Mouse (Mus musculus): ENCODE measurements at regions not wholly inside any gene's neighbourhood (a gene's known extent, or its start where the extent isn't known, plus 50 kb on each side); places are given as distances from the start of the nearest gene placed in this dataset.
"Not testable (repeated sequence)": the region's sequence is repeated elsewhere in the genome, so short reads cannot be mapped to it uniquely, and the experiment has no call there.

DNA sequence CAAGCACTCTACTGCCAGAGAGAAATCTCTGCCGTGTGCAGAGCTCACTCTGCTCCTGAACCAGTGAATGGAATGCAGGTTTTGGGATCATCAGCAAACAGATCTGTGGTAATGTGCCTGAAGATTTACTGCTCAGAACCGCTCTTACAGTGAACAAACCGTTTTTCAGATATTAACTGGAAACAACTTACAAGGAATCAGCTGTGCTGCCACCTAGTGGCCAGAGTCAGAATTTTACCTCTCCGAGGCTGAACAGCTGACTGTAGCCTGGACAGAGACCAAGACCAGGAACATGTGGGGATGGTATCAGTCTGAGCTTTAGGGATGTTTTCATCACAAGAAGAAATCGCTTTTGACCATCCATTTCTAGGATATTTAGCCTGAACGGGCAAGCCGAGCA, 65.3 kb downstream of the Gm15023 start:
- not testable (repeated sequence) for DNase-seq (ENCODE audit: low spot score)

DNA sequence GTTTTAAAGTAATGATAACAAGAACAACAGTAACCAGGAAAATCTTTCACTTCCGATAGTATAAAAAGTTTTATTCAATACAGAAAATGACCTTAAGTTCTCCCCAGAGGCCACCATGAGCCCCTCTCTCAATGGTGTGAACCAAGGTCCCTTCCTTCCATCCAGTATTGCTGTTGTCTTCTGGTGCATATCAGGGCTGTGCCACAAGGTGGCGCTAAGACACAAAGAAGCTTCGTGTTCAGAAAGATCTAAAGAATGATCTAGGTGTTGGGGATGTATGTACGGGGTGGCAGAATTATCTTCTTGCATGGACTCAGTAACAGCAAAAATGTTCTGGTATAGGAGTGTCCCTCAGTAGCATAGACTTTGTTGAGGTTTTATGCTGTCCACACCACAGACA, 66.6 kb downstream of the Gm15023 start:
- DNase-seq (ENCODE audit: low spot score) = peak; percentile 8

- peak; percentile 2 for DNase-seq (ENCODE audit: low spot score)
Measured at GRCm38 (mm10) chrX:135101594-135101993, 75.8 kb downstream of the Gm15023 start.

- no peak for DNase-seq (ENCODE audit: low spot score)
Measured at GRCm38 (mm10) chrX:135098101-135098500, 79.3 kb downstream of the Gm15023 start.

- no peak for DNase-seq (ENCODE audit: low spot score)
Measured at GRCm38 (mm10) chrX:135096206-135096605, 81.2 kb downstream of the Gm15023 start.

DNA sequence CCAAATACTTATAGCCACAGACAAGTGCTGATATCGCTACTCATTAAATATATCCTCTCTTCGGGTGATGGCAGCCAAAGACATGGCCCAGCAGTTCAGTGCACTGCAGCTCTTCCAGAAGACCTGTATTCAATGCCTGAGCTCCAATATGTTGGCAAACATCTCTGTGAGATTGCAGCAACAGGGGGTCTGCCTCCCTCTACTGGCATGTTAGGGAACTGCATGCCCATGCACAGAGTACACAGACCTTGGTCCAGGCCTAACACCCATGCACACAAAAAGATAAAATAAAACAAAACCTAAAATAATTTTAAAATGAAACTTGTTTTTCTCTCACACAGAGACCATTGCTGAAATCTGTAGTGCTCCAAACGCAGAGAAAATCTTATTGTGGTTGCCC, 82.1 kb upstream of the Zmat1 start:
- DNase-seq (ENCODE audit: low spot score) = peak; percentile 57

DNA sequence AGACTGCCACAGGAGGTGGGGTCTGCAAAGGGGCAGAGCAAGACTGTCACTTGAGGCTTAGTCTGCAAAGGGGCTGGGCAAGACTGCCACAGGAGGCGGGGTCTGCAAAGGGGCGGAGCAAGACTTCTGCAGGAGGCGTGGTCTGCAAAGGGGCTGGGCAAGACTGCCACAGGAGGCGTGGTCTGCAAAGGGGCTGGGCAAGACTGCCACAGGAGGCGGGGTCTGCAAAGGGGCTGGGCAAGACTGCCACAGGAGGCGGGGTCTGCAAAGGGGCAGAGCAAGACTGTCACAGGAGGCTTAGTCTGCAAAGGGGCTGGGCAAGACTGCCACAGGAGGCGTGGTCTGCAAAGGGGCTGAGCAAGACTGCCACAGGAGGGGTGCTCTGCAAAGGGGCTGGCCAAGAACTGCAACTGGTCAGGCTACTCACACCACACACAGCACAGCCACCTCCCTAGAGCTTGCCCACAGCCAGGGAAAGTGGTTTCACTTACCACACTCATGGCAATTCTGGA, 78.1 kb upstream of the Zmat1 start:
- not testable (repeated sequence) for DNase-seq (ENCODE audit: low spot score)

DNA sequence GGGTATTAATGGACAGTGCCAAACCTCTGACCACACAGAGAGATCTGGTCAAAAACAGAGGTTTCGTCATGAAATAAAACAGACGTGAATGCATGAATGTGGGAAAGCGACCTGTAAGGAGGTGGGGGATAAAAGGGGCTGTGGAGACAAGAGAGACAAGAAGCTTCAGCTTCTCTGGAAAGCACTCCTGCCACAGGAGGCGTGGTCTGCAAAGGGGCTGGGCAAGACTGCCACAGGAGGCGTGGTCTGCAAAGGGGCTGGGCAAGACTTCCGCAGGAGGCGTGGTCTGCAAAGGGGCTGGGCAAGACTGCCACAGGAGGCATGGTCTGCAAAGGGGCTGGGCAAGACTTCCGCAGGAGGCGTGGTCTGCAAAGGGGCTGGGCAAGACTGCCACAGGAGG, 77.6 kb upstream of the Zmat1 start:
- DNase-seq (ENCODE audit: low spot score) = not testable (repeated sequence)

DNA sequence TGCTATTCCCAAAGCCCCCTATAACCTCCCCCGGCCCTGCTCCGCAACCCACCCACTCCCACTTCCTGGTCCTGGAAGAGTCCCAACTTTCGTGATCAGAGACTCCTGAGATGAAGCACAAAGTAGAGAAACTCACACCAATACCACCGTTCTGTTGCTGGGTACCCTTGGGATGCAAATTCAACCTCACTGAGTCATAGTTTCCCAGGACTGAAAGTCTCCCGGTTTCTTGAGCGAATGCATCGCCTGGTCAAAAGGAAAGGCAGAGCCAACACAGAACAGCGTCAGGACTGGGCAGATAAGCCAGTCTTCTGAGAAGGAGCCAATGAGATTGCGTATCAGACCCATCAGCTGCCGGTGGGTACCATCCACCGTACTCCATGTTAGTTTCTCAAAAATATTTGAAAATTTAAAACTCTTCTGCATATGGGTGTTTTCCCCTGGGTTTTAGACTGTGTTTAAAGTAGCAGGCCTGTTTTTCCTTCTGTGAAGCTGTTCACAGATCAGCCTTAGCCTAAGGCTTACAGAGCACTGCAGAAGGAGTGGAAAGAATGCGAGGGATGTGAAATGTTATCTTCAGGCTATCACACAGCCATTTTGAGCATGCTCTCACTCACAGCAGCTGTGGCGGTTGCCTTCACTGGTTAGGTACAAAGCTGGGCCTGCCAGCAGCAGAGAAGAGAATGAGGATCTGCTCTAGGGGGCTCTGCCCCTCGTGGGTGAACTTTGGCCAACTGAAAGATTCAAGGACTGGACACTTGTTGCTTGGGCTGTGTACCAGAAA, 77.0 kb upstream of the Zmat1 start:
- DNase-seq (ENCODE audit: low spot score) = not testable (repeated sequence)

DNA sequence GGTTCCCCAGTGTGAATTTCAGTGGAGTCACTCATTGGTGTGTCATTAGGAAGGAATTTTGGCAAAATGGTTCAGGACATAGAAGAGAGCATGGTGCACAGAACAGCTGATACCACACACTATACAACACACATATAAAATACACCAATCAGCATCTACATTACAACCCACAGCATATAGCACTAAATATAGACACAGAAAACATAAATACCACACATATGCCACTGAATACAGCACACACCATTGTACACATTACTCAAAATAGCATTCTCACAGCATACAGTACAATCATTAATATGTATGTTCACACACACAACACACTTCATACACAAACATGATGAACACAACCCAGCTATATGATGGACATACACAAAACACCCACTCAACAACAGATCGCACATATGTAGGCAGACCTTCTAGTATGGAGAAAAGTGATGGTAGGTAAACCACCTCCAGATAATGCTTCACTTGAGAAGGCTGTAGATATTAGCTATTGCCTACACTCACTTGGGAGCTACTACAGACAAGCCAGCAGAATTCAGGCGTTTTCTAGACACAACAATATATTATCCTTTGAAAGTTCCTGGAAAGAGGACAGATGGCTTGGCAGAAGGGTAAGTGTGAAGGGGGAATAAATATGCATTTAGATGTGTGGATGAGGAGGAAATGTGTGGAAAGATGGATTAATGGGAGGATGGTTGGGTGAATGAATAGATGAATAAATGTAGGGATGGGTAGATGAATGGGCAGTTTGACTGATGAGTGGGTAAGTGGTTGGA, 71.6 kb upstream of the Zmat1 start:
- DNase-seq (ENCODE audit: low spot score) = no peak

DNA sequence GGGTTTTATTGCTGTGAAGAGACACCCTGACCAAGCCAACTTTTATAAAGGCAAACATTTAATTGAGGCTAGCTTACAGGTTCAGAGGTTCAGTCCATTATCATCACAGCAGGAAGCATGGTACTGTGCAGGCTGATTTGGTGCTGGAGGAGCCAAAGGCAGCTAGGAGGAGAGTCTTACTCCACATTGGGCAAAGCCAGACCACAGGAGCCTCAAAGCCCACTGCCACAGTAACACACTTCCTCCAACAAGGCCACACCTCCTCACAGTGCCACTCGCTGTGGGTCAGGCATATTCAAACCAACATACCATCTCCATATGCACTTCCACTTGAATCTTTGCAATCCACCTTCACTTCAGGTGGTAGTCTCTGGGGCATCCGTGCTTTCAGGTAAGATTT, 70.4 kb upstream of the Zmat1 start:
- no peak for DNase-seq (ENCODE audit: low spot score)

DNA sequence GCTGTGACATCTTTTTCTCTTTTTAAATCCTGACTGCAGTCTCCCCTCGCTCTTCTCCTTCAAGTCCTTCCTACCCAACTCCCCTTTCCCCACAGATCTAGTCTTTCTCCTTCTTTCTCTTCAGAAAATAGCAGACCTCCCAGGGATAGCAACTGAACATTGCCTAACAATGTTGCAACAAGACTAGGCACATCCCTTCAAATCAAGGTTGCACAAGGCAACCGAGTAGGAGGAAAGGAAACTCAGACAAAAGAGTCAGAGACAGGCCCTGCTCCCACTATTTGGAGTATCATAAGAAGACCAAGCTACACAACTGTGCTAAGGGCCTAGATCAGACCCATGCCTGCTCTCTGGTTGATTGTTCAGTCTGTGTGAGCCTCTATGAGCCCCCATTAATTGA, 66.9 kb upstream of the Zmat1 start:
- no peak for DNase-seq (ENCODE audit: low spot score)

DNA sequence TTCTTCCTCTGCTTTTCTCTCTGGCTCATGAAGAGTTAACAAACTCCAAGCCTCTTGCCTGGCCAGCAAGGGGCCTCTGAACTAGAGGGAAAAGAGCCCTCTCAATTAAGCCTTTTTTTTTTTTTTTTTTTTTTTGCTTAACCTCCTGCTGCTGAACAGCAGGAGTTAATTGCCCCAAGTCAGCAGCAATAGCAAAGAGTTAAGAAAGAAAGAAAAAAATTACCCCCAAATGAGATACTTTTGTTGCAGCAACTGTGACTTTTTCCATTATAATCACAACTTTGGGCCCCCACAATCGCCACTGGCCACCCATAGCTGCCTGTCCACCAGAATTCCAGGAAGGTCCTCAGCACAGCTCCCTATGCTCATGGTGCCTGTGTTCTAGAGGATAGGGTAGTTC, 60.4 kb upstream of the Zmat1 start:
- DNase-seq (ENCODE audit: low spot score) = no peak

DNA sequence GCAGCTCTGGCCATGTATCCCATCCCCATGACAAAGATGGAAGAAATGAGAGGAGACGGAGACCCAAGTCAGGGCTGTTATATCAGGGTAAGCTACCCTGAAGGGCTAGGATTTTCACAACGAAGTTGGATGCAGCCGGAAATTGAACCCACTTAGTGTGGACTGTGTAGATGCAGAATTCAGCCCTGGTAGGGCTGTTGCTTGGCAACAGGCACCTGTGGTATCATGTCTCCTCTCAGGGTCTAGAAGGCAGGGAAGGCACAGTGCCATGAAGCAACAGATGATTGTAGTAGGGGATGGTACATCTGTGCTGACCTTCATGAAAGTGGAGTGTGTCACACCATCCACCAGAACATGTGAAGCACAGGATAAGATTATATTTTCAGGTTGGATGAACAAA, 51.2 kb upstream of the Zmat1 start:
- no peak for DNase-seq (ENCODE audit: low spot score)

- DNase-seq (ENCODE audit: low spot score) = no peak
Measured at GRCm38 (mm10) chrX:135058949-135059348, 49.9 kb upstream of the Zmat1 start.
